Mouse (Mus musculus) CH12.LX (cell line): ENCODE results near the gene Tmem259. TPM values are rescaled to one million over a fixed set of nuclear protein-coding genes. Genes with fewer than 3 reads are reported as not detected.

ENCODE experiments used
- DNase-seq: peaks from one replicate; pipeline ENCODE4 v3.0.0-alpha.2; 2013; ENCODE audit errors: extremely low read depth
- H3K27ac ChIP-seq: 2 replicates; pipeline ENCODE4 v1.5.1; 2012; ENCODE audit warnings: low read depth, mild to moderate bottlenecking, control low read depth, moderate library complexity; ENCODE audit not compliant: insufficient read depth
- H3K27me3 ChIP-seq: replicated peaks from 2 replicates; pipeline ENCODE3; 2012; ENCODE audit warnings: inconsistent platforms
- H3K36me3 ChIP-seq, 2 experiments: replicated peaks in 1 of 2; 2 replicates each; pipeline versions ENCODE3 to v1.6.1; 2012; ENCODE audit warnings: inconsistent platforms in 1 of 2, low read length in 1 of 2, mild to moderate bottlenecking in 1 of 2, mixed read lengths in 1 of 2, moderate library complexity in 1 of 2; ENCODE audit not compliant: control insufficient read depth in 1 of 2, insufficient read depth in 1 of 2
- H3K4me1 ChIP-seq, 2 experiments: 2 replicates each; pipeline ENCODE4 v1.6.1; 2012; ENCODE audit warnings: inconsistent platforms in 1 of 2, moderate library complexity in 1 of 2; ENCODE audit not compliant: insufficient read depth in 2 of 2, control insufficient read depth in 1 of 2
- H3K4me2 ChIP-seq: 2 replicates; pipeline ENCODE4 v1.6.1; 2012; ENCODE audit warnings: low read depth, mild to moderate bottlenecking, control low read depth; ENCODE audit not compliant: poor library complexity, insufficient read depth, severe bottlenecking
- H3K4me3 ChIP-seq, 3 experiments: fragments of 150-350 bp in 1 of 3; sonication (generic) in 1 of 3; replicated peaks in 1 of 3; 2 replicates each; pipeline versions ENCODE3 to v1.5.1; 2011 to 2012; ENCODE audit warnings: low read depth in 2 of 3, low read length in 2 of 3, mild to moderate bottlenecking in 2 of 3, moderate library complexity in 2 of 3, control low read depth in 1 of 3, improper control_type of control experiment in 1 of 3, inconsistent platforms in 1 of 3, mixed read lengths in 1 of 3; ENCODE audit not compliant: poor library complexity in 1 of 3
- H3K79me2 ChIP-seq: replicated peaks from 2 replicates; pipeline ENCODE4 v1.6.1; 2012; ENCODE audit warnings: mild to moderate bottlenecking, moderate library complexity; ENCODE audit not compliant: control insufficient read depth, poor library complexity, insufficient read depth, severe bottlenecking; ENCODE audit errors: extremely low read depth
- H3K9ac ChIP-seq: 2 replicates; pipeline ENCODE4 v1.6.1; 2012; ENCODE audit warnings: low read depth, mild to moderate bottlenecking, control low read depth, moderate library complexity; ENCODE audit not compliant: insufficient read depth
- H3K9me3 ChIP-seq: replicated peaks from 2 replicates; pipeline ENCODE3; 2012; ENCODE audit warnings: low read length, inconsistent platforms, mixed read lengths
- CHD1 ChIP-seq: IDR thresholded peaks from 2 replicates; pipeline ENCODE4 v1.6.1; 2012; ENCODE audit warnings: low read depth, low read length, improper control_type of control experiment, inconsistent platforms
- CHD2 ChIP-seq: IDR thresholded peaks from 2 replicates; pipeline ENCODE4 v1.6.1; 2011; ENCODE audit warnings: low read length, improper control_type of control experiment
- CTCF ChIP-seq, 2 experiments: IDR thresholded peaks in 1 of 2; conservative IDR thresholded peaks in 1 of 2; 2 replicates each; pipeline ENCODE4 v1.5.1; 2011 to 2012; ENCODE audit warnings: low read depth in 2 of 2, low read length in 2 of 2, improper control_type of control experiment in 1 of 2, inconsistent platforms in 1 of 2, mild to moderate bottlenecking in 1 of 2, moderate library complexity in 1 of 2
- E2F4 ChIP-seq: IDR thresholded peaks from 2 replicates; pipeline ENCODE4 v1.6.1; 2011; ENCODE audit warnings: low read depth, low read length, improper control_type of control experiment; ENCODE audit not compliant: insufficient replicate concordance
- ELF1 ChIP-seq: IDR thresholded peaks from 2 replicates; pipeline ENCODE4 v1.6.1; 2014; ENCODE audit warnings: low read depth, mild to moderate bottlenecking, inconsistent platforms, low read length, improper control_type of control experiment
- EP300 ChIP-seq: IDR thresholded peaks from 2 replicates; pipeline ENCODE4 v1.6.1; 2011; ENCODE audit warnings: low read length, improper control_type of control experiment
- ETS1 ChIP-seq: conservative IDR thresholded peaks from 2 replicates; pipeline ENCODE4 v1.6.1; 2012; ENCODE audit warnings: low read depth, mild to moderate bottlenecking, inconsistent platforms, low read length, improper control_type of control experiment, moderate library complexity
- GABPA ChIP-seq: IDR thresholded peaks from 2 replicates; pipeline ENCODE4 v1.6.1; 2012; ENCODE audit warnings: low read depth, low read length, improper control_type of control experiment, inconsistent platforms; ENCODE audit not compliant: insufficient replicate concordance
- IRF4 ChIP-seq: IDR thresholded peaks from 2 replicates; pipeline ENCODE4 v1.6.1; 2014; ENCODE audit warnings: low read depth, mild to moderate bottlenecking, inconsistent platforms, low read length, improper control_type of control experiment
- MAZ ChIP-seq: IDR thresholded peaks from 2 replicates; pipeline ENCODE4 v1.6.1; 2012; ENCODE audit warnings: low read depth, mild to moderate bottlenecking, inconsistent platforms, low read length, improper control_type of control experiment, moderate library complexity
- MYC ChIP-seq: IDR thresholded peaks from 2 replicates; pipeline ENCODE4 v1.6.1; 2011; ENCODE audit warnings: low read depth, mild to moderate bottlenecking, improper control_type of control experiment, low read length
- NELFE ChIP-seq: IDR thresholded peaks from 2 replicates; pipeline ENCODE4 v1.6.1; 2011; ENCODE audit warnings: low read depth, low read length, improper control_type of control experiment
- NRF1 ChIP-seq: IDR thresholded peaks from 2 replicates; pipeline ENCODE4 v1.6.1; 2014; ENCODE audit warnings: low read depth, mild to moderate bottlenecking, inconsistent platforms, low read length, improper control_type of control experiment, moderate library complexity
- POLR2A ChIP-seq: IDR thresholded peaks from 2 replicates; pipeline ENCODE4 v1.6.1; 2011; ENCODE audit warnings: low read depth, mild to moderate bottlenecking, improper control_type of control experiment, low read length
- POLR2AphosphoS2 ChIP-seq: IDR thresholded peaks from 2 replicates; pipeline ENCODE4 v1.6.1; 2011; ENCODE audit warnings: low read depth, low read length, improper control_type of control experiment
- RCOR1 ChIP-seq: conservative IDR thresholded peaks from 2 replicates; pipeline ENCODE4 v1.6.1; 2012; ENCODE audit warnings: low read depth, mild to moderate bottlenecking, inconsistent platforms, low read length, improper control_type of control experiment
- SMC3 ChIP-seq: IDR thresholded peaks from 2 replicates; pipeline ENCODE4 v1.6.1; 2011; ENCODE audit warnings: low read depth, low read length, improper control_type of control experiment
- TBP ChIP-seq: conservative IDR thresholded peaks from 2 replicates; pipeline ENCODE4 v1.6.1; 2011; ENCODE audit warnings: low read depth, low read length, improper control_type of control experiment
- TCF12 ChIP-seq: IDR thresholded peaks from 2 replicates; pipeline ENCODE4 v1.6.1; 2014; ENCODE audit warnings: low read depth, mild to moderate bottlenecking, inconsistent platforms, low read length, improper control_type of control experiment
- ZC3H11A ChIP-seq: IDR thresholded peaks from 2 replicates; pipeline ENCODE4 v1.6.1; 2012; ENCODE audit warnings: low read depth, mild to moderate bottlenecking, inconsistent platforms, low read length, improper control_type of control experiment
- ZMIZ1 ChIP-seq: IDR thresholded peaks from 2 replicates; pipeline ENCODE4 v1.6.1; 2012; ENCODE audit warnings: low read depth, mild to moderate bottlenecking, inconsistent platforms, low read length, improper control_type of control experiment
- ZNF384 ChIP-seq: IDR thresholded peaks from 2 replicates; pipeline ENCODE4 v1.6.1; 2012; ENCODE audit warnings: low read depth, low read length, improper control_type of control experiment, inconsistent platforms
- dilution Hi-C: fragments of 300-500 bp; cut with MboI; formaldehyde crosslinking; loops from 2 replicates; pipeline ENCODE4 v1.14.3; 2020; ENCODE audit warnings: low sequenced_read_pairs; ENCODE audit not compliant: extremely low pct_unique_long_range_greater_than_20kb, extremely low pct_ligation_motif_present
- in situ Hi-C: fragments of 300-500 bp; cut with MboI; formaldehyde crosslinking; loops from 3 replicates; pipeline ENCODE4 v1.14.3; 2019; ENCODE audit warnings: low sequenced_read_pairs, low pct_ligation_motif_present, low pct_unique_long_range_greater_than_20kb, mixed read lengths
- polyA plus RNA-seq: library from polyadenylated mRNA; unstranded; fragments of >175 nt; gene quantifications from 2 replicates; pipeline ENCODE4 v1.2.1, GENCODE M21; 2012; ENCODE audit warnings: low read depth; ENCODE audit not compliant: insufficient read length
- total RNA-seq, 2 experiments: library from RNA; depleted of rRNA; stranded (reverse); fragments of 300-350 nt in 1 of 2; fragments of >200 nt in 1 of 2; gene quantifications; 2 replicates each; pipeline ENCODE4 v1.2.3; 2012 to 2014

Gene Tmem259
- total and polyA plus RNA-seq, 3 experiments, result 50.1 to 84.2 (median 71.7) TPM

- H3K4me3 ChIP-seq, result no peak overlapping the region
- in situ Hi-C loops, result no loop called here
- H3K27ac ChIP-seq, result no peak overlapping the region
- H3K4me2 ChIP-seq, result no peak overlapping the region
- H3K9me3 ChIP-seq, result peaks cover 17% of the 10 kb centered on the region
- no peak for TF ChIP-seq ZC3H11A
- TF ChIP-seq ETS1, result no peak
- TF ChIP-seq RCOR1, result no peak
- TF ChIP-seq POLR2AphosphoS2, result no peak
- TF ChIP-seq TCF12, result no peak
- no peak for TF ChIP-seq ELF1
- TF ChIP-seq POLR2A, result no peak
- TF ChIP-seq EP300, result no peak
- no peak for TF ChIP-seq MAZ
- no peak for TF ChIP-seq E2F4
- no peak for TF ChIP-seq NELFE
- TF ChIP-seq IRF4, result no peak
- TF ChIP-seq MYC, result no peak
- TF ChIP-seq GABPA, result no peak
- TF ChIP-seq CHD2, result no peak
- no peak for TF ChIP-seq ZNF384
- no peak for TF ChIP-seq ZMIZ1
- TF ChIP-seq NRF1, result no peak
- TF ChIP-seq SMC3, result no peak
- peaks cover 8% of the 10 kb centered on the region for H3K79me2 ChIP-seq
- DNase-seq, result no peak
- H3K4me1 ChIP-seq, result peaks cover 8 to 16% of the 10 kb centered on the region in 2 experiments; a peak in 3 of 4 replicates
- H3K36me3 ChIP-seq, result peaks cover 72 to 95% of the 10 kb centered on the region in 2 experiments
- dilution Hi-C loops, result no loop called here
- no peak overlapping the region for H3K9ac ChIP-seq
- no peaks in the 10 kb centered on the region for H3K27me3 ChIP-seq
Observed at GRCm38 (mm10) chr10:79976071-79976721, 7.9 kb downstream of the Tmem259 start.

DNA sequence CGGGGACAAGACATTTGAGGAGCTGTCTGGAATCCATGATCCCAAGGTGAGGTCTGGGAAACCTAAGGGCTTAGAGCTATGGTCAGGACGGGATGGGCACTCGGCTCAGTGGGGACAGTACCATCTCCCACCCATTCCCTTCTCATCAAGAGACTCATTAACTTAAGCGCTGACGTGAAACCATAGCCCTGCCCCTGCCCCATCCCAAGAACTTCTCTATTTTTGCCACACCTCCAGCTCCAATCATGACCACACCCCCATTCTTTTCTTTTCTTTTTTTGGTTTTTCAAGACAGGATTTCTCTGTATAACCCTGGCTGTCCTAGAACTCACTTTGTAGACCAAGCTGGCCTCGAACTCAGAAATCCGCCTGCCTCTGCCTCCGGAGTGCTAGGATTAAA lies 9.5 kb downstream of the Tmem259 start:
- Histone ChIP-seq H3K79me2 (no peaks in the 10 kb centered on the region; the same call in 1 of the 2 replicates), H3K4me2 (no peak overlapping the region), H3K4me3 (no peak overlapping the region), H3K27me3 (no peaks in the 10 kb centered on the region), H3K36me3 (peaks cover 67 to 91% of the 10 kb centered on the region in 2 experiments), H3K27ac (no peak overlapping the region), H3K4me1 (peaks cover under 1% of the 10 kb centered on the region in 2 experiments; a peak in 1 of 4 replicates), H3K9me3 (peaks cover 17% of the 10 kb centered on the region), H3K9ac (no peak overlapping the region)
- in situ Hi-C loops (no loop called here), dilution Hi-C loops (no loop called here)
- TF ChIP-seq ZC3H11A, result no peak
- TF ChIP-seq CHD2, result no peak
- no peak for TF ChIP-seq CHD1
- TF ChIP-seq TBP, result no peak
- TF ChIP-seq CTCF (conservative IDR thresholded peaks at IDR 0.05 in 1 of 2, IDR thresholded peaks at IDR 0.05 in 1 of 2; ENCODE audit: low read depth in 2 of 2, low read length in 2 of 2), result no peak
- TF ChIP-seq RCOR1, result no peak
- no peak for DNase-seq
